Mouse (Mus musculus): ENCODE data around the gene Emp3.
"Not testable (repeated sequence)": the region's sequence is repeated elsewhere in the genome, so short reads cannot be mapped to it uniquely, and the experiment has no call there.

The Emp3 gene

DNA sequence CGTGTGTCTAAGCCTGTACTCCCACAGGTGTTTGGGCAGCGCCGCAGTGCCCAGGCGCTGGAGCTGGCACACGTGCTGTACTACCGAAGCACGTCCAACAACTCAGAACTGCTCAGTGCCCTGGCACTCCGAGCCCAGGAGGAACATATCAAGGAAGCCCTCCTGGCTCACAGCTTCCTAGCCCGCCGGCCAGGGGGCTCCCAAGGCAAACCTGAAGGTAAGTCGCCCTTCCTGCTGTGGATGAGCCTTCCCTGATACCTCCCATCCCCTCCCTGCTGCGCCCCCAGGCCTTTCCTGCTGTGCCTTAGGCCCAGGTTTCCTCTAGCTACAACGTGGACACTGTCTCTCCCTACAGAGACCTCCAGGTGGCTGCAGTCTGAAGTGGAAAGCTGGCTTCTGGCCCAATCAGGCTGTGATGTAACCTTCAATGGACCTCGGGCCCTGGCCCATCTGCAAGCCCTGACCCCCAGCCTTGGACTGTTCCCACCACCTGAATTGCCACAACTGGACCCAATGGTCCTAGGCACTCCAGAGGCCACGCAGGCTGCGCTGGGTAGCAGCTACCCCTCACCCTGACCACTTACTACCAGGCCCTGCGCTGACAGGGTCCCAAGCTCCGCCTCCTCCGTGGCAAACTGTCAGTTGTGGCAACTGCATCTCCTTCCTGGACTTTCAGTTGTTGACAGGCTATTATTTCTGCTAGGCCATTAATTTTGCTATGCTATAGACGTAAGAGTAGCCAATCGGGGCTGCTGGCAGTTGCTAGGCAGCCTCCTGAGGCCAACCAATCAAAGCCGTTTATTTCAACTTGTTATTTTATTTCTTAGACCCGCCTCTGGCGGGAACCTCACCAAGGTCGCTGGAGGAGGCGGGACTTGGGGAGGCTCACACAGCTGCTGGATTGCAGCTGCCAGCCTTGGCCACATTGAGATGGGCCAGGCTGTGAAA lies 4.9 kb downstream of the Emp3 start:
- peak; percentile 94 for DNase-seq (ENCODE audit: low read depth)

DNA sequence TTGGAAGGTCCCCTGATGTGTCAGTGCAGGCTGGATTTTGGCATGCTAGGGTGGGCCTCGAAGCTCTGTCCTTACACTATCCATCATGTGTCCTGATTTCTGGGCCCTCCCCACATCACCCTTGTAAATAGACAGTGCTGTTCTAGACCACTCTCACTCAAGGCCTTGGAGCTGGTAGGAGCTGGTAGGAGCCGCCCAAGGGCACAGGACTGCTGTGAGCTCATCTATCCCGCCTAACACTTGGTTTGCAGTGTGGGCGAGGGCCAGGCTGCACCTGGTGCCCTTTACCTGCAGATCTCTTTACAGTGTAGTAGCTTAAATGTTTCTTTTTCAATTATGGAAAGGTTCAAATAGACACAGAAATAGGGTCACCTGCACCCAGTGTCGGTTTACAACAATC lies 6.2 kb downstream of the Emp3 start:
- DNase-seq (ENCODE audit: low read depth) = no peak

DNA sequence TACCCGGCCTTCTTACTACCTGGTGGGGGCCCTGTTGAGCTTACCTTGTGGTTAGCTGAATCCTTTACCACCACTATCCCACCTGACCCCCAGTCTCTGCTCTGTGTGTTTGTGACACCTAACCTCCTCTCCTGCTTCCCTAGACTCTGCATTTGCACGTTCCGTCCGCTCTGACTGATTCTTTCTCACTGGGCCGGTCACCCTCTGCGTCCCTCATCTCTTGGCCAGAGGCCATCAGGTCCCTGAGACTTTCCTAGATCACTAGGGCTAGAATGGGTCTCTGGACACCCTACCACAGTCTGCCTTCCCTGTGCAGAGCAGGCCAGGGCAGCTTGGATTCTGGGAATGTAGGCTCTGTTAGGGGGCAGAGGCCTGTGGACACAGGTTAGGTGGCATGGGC lies 7.1 kb downstream of the Emp3 start:
- DNase-seq (ENCODE audit: low read depth) = no peak

DNA sequence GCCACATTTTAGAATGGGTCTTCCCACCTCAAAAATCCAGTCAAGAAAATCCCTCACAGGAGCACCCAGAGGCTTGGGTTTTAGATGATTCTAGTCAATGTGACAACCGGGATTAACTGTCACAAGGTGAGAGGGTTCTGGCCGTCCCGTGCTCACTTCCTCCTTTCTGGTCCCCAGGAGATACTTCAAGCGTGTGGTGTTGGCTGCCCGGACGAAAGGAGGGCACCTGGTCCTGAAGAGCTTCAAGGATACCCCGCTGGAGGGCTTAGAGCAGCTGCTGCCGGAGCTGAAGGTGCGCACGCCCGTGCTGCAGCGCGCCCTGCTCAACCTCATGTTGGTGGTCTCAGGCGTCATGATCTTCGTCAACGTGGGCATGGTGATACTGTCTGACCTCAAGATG lies 12.1 kb downstream of the Emp3 start:
- DNase-seq (ENCODE audit: low read depth) = no peak

DNA sequence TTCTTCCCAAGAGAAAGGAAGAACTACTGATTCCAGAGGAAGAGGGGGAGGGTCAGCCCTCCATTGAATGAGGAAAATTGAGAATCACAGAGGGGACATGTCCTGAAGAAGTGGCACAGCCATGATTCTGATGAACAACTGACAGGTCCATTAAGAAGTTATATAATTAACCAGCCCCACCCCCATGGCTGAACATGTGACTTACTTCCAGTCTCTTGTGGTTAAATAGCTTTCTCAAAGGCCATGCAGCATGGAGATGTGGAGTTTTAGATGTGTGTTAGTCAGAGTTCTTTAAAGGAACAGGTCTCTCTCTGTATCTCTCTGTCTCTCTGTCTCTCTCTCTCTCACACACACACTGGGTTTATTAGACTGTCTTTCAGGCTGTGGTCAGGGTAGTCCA lies 12.8 kb downstream of the Emp3 start:
- no peak for DNase-seq (ENCODE audit: low read depth)

DNA sequence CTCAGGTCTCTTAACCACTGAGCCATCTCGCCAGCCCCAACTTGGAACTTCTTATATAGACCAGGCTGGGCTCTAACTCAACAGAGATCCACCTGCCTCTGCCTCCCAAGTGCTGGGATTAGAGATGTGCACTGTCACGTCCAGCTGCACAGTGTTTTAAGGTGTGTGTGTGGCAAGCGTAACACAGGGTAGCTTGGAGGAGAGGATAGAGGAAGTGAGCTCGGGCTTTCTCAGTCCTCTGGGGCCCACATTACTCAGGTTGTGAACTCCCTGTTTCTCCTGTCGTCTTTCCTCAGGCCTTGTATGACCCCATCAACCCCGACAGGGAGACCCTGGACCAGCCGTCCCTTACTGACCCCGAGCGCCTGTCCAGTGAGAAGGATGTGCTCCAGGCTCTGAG lies 14.6 kb downstream of the Emp3 start:
- DNase-seq (ENCODE audit: low read depth) = no peak

DNA sequence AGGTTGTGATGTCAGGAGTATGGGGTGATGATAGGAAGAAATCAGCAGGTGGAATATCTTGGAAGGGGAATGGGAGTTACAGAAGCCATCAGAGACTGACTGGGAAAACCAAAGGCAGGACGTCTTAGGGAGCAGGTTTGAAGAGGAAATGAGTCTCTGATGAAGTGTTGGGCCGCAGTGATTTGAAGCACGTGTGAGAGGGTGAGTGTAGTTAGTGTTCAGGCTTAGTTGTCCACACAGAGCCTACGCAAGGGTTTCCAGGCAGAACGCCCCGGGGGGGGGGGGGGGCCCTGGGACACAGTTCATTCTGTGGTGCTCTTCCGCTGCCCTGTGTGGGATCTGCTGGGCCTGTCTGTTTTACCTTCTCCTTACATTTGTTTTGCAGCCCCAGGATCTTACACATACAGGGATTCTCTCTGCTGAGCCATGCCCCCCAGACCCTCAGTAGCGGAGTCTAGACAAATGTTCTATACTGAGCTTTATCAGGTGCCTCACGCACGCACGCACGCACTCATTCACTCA lies 18.7 kb downstream of the Emp3 start:
- peak; percentile 34 for DNase-seq (ENCODE audit: low read depth)

DNA sequence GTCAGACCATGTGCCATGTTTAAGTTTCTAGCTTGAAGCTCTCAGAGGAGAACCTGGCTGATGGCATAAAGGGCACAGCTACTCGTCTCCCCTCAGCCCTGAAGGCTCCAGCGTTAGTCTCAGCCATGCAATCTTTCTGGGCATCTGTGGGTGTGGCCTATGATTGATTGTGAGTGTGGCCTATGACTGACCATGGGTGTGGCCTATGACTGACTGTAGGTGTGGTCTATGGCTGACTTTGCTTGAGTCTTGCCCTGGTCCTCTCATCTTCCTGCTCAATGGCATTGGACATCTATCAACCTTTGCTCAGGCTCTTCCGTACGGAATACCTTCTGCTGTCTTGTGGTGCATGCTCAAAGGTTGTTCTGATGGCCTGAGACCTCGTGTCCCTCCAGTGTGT lies 19.6 kb downstream of the Emp3 start:
- DNase-seq (ENCODE audit: low read depth) = peak; percentile 61

DNA sequence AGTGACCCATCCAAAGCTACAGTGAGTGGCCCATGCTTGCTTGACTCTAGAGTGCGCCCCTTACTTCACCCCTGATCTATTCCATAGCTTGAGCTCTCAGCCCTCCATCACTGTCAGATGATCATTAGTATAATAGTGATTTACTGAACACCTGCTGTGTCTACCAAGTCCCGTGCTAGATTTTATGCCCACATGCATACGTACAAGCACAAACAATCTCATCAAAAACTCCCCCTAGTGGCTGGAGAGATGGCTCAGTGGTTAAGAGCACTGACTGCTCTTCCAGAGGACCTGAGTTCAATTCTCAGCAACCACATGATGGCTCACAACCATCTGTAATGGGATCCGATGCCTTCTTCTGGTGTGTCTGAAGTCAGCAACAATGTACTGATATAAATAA lies 23.1 kb downstream of the Emp3 start:
- DNase-seq (ENCODE audit: low read depth) = peak; percentile 87

DNA sequence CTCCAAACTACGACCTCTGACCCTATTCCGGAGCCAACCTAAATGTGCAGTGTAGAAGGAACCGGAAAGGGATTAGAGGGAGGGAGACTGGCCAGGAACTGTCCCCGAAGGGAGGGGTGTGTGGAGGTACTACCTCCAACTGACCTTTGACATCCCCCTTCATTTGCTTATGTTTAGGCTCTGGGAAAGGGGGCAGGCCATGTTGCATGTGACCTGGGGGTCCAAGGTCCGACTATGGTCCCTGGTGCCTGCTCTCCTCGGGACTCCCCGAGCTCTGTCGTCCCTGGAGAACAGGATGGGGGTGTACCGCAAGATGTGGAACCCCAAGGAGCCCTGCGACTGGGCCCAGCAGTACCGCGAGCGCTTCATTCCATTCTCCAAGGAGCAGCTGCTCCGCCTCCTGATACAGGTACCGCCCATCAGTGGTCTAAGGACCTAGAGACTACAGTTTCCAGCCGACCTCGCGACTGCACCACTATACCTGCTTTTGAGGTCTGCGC lies 23.9 kb downstream of the Emp3 start:
- DNase-seq (ENCODE audit: low read depth) = peak; percentile 71

DNA sequence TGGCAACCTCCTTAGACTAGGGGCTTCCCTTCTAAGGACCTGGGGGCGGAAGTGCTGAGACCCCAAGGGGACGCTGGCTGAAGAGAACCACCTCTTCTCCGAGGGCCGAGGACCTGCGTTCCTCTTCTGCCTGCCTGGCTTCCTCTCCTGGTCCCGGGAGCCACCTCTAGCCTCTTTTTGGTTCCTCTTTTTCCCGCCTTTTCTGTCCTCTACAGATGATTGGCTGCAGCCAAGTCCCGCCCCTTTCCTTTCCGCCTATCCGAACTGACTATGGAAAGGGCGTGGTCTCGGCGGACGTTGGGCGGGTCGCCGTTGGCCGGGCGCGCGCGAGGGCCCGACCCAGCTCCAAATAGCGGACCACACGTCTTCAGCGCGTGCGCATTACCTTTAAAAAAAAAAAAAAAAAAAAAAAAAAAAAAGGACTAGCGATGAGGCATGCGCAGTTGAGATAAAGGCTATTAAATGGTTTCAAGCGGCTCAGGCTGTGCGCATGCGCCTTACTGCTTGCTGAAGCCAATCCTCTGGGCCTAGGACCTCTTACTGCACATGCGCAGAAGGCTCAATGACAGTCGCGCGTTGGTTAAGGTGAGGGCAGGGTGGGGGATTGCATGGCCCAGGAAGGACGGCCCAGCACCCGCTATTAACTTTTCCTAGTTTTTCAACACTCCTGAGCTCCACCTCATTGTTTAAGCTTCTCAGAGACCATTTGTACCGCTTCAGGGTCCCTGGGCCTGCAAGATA lies 24.5 kb downstream of the Emp3 start, which contains the start of the genes Syngr4 and Tmem143:
TSS of gene Syngr4 (minus strand) at position 198 of the 741 bp plus-strand sequence.
TSS of gene Tmem143 (plus strand) at position 425 of the 741 bp plus-strand sequence.
- DNase-seq (ENCODE audit: low read depth) = peak; percentile 100

DNA sequence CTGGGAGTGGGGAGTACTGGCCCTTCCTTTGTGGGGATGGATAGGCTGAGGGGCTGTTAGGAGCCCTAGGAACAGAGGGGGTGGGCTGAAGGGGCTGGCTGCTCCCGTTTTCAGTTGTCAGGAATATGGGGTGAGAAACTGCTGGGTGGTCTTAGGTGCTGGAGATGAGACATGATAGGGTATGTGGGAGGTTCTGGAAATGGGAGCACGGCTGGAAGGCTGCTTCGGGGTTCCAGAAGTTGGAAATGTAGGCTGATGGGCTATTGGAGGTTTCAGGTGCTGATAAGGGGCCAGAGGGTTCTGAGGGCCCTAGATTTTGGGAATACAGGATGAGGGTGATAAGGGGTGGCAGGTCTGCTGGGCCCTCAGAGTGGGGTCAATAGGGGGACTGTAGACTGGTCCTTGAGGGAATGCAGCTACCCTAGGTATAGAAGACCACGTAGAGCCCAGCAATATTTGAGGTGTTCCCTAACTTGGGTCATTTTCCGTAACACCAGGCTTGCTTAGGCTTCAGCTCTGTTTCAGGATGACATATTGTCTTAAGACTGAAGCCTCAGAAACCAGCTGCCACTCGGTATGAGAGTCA lies 25.2 kb downstream of the Emp3 start:
- DNase-seq (ENCODE audit: low read depth) = peak; percentile 17

DNA sequence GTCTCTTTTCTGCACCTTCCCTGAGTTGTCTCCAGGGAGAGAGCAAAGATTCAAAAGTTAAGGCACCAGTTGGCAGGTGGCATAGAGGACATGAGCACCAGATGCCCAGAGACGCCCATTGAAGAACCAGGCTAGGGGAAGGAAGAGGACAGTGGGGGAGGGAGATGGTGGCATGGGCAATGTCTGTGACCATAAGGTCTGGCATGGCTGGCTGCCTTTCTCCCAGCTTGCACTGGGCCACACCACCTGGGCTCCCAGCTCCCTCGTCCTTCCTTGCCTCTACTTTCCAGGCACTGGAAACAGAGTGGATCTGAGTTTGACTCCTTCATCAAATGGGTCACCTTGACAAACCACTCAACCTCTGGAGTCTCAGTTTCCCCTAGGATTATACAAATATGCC lies 28.6 kb downstream of the Emp3 start:
- DNase-seq (ENCODE audit: low read depth) = no peak

DNA sequence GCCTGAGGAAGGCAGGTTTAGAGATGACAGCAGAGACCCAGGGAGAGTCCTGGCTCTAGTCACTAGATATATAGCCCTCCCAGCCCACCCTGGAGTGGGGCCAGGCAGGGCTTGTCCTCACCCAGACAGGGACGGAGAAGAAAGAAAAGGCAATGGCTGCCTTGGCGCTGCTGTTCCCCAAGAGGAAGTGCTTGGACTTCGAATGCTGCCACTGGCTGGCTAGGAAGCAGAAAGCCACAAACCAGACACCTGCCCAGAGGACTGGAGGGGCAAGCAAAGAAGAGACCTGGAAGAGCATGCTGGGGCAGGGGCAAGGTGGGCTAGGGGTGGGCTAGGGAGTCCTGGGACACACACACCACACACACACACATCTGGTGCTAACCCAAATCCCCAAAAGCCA lies 34.0 kb downstream of the Emp3 start:
- no peak for DNase-seq (ENCODE audit: low read depth)

DNA sequence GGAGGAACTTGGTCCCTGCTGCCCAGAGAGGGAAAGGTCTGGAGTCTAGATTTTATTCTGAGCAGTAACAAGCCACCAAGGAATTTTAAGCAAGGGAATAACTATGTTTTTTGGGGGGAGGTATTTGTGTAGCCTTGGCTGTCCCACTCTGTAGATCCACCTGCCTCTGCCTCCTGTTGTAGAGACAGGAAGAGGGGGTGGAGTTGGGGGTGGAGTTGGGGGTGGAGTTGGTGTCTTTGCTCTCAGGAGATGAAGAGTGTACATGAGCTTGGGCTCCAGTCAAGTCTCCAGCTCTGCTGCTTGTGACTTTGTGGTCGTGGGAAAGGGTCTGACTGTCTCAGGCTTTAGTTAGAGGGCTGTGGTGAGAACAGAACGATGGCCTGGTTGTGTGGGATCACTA lies 40.2 kb downstream of the Emp3 start:
- DNase-seq (ENCODE audit: low read depth) = no peak

DNA sequence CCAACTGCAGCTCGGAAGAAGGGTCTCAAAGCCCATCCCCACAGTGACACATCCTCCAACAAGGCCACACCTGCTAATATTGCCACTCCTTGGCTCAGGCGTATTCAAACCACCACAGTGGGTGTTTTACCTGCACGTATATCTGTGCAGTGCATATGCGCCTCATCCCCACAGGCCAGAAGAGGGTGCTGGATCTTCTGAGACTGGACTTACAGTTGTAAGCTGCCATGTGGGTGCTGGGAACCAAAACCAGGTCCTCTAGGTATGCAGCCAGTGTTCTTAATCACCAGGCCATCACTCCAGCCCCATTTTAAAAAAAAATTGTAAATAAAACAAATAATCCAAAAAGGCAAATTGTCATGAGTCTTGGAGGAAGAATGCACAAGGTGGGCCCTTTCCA lies 40.7 kb downstream of the Emp3 start:
- DNase-seq (ENCODE audit: low read depth) = no peak

DNA sequence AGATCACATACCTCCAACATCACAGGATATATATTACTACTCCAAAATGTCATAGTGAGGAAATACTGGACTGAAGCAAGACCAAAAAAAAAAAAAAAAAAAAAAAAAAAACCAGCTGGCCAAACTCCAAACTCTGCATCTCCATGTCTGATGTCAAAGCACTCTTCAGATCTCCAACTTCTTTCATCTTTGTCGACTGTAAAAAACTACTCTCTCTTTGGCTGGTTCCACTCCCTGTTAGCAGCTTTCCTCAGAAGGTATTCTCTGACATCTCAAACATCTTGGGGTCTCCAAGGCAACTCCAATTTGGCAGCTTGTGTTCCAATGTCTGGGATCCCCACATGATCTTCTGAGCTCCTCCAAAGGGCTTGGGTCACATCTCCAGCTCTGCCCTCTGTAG lies 42.9 kb downstream of the Emp3 start, which contains the start of gene Grin2d:
TSS of gene Grin2d (minus strand) at position 101 of the 400 bp plus-strand sequence.
- not testable (repeated sequence) for DNase-seq (ENCODE audit: low read depth)

DNA sequence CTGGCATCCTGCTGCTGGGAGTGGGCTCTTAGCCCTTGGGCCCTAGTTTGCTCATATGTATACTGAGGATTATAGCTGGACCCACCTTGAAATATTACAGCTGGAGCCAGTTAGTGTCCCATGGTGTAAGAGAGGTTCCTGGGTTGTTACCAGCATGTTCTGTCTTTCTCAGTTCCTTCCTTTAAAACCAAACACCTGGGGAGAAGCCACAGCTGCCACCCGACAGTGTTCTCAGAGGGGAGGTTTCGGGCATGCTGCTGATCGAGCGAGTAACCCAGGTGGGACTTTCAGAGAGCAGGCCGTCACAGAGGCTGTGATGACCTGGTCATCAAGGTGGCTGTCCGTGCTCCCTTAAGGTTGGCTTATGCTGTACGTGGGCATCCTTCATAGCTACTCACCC lies 44.3 kb downstream of the Emp3 start:
- no peak for DNase-seq (ENCODE audit: low read depth)

DNA sequence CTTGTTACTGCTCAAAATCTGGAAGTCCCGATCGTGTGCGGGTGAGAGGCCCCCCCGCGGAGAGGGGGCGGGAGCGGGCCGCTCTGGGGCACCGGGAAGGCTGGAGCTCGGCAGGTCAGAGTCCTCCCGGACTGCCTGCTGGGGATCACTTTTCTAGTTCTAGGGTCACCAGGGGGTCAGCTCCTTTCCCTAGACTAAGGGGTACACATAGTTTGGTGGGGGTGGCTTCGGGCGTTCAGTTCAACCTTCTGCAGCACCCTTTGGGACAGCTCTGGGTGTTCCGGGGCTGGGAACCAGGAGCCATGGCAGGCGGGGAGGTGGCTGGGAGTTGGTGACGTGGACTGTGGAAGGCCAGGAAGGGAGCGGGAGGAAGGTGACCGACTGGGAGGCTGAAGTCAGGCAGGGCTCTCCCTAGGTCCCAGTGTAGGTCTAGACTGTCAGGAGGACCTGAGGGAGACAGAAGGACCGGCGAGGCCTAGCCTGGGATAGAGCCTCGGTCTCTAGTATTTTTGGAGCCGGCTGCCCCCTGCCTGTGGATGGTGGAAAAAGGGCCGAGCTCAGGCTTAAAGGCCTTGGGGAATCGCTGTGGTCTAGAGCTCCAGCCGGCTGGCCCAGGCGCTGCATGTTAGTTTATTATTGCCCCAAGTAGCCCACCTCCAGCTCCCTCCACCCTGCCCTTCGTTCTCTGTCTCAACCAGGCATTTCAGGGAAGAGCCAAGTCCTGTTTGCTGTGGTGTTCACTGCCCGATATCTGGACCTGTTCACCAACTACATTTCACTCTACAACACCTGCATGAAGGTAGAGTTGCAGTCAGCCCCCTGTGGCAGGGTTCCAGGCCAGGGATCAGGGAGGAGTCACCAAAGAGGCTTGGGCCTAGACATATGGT lies 47.9 kb downstream of the Emp3 start:
- peak; percentile 74 for DNase-seq (ENCODE audit: low read depth)

DNA sequence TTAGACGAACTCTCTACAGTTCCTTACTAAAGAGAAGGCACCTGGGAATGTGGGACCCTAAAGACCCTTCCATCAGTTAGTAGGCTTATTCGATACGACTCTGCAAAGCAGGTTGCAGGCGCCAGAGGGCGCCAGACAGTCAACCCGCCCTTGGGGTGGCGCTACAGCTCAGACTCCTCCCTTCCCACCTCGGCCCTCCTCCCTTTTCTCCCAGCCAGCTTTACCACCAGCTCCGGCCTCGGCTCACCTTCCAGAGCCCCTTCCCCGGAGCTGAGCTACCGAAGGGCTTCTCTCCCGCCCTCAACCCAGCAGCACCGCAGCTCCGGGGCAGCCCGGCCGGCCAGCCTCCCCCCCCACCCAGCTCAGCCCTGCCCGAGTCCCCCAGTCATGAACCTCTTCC lies 48.6 kb downstream of the Emp3 start, which contains the start of gene Kdelr1:
TSS of gene Kdelr1 (plus strand) at position 149 of the 400 bp plus-strand sequence.
- DNase-seq (ENCODE audit: low read depth) = peak; percentile 94

Measured in induced T-regulatory cell, adult 2 months (primary cell).